Comparison of ENCODE assay signal across 20 mouse cellular contexts in genomic region chr1:66841938-66842337, GRCm38 (mm10).
"Had no signal": no experiment of that assay in that cellular context is flagged by ENCODE, and none has a peak within 500 bp of the region (broad histone marks: within the 10 kb centered on the region; RNA-seq: fewer than 3 reads in every experiment).

No protein-coding gene starts in this region.

- H3K4me3 ChIP-seq: kidney, embryonic 15.5 days; left cerebral cortex, adult 2 months; liver, embryonic 13.5 days; megakaryocyte, embryonic 14.5 days; midbrain, embryonic 10.5 days; neural tube, embryonic 12.5 days; neural tube, embryonic 15.5 days; stomach, embryonic 15.5 days had no signal

- DNase-seq: kidney, adult 8-10 months; kidney, postnatal 10 days; kidney, postnatal 36 days; layer of hippocampus, postnatal 36 days; liver, embryonic 13.5 days; lung, adult 2 months; lung, postnatal 14 days; lung, postnatal 4 days; midbrain, embryonic 14.5 days; retina, postnatal 1 day; right cerebral cortex, postnatal 25 days; spleen, adult 18-20 months; thymus, postnatal 36 days had no signal

- H3K27ac ChIP-seq: kidney, embryonic 15.5 days; left cerebral cortex, adult 2 months; liver, embryonic 13.5 days; midbrain, embryonic 10.5 days; neural tube, embryonic 12.5 days; neural tube, embryonic 15.5 days; stomach, embryonic 15.5 days had no signal

- H3K9me3 ChIP-seq: kidney, embryonic 15.5 days; liver, embryonic 13.5 days; megakaryocyte, embryonic 14.5 days; midbrain, embryonic 10.5 days; neural tube, embryonic 12.5 days; neural tube, embryonic 15.5 days; stomach, embryonic 15.5 days had no signal

- H3K27me3 ChIP-seq: kidney, embryonic 15.5 days; liver, embryonic 13.5 days; megakaryocyte, embryonic 14.5 days; neural tube, embryonic 12.5 days; neural tube, embryonic 15.5 days; stomach, embryonic 15.5 days had no signal

- H3K4me1 ChIP-seq: liver, embryonic 13.5 days; midbrain, embryonic 10.5 days; neural tube, embryonic 12.5 days had no signal

- H3K36me3 ChIP-seq: neural tube, embryonic 15.5 days had no signal

- H3K4me2 ChIP-seq: kidney, embryonic 15.5 days; liver, embryonic 13.5 days; neural tube, embryonic 12.5 days; neural tube, embryonic 15.5 days; stomach, embryonic 15.5 days had no signal

- H3K9ac ChIP-seq: kidney, embryonic 15.5 days; liver, embryonic 13.5 days; neural tube, embryonic 12.5 days; neural tube, embryonic 15.5 days; stomach, embryonic 15.5 days had no signal
